Mouse (Mus musculus) E14TG2a.4 (cell line): ENCODE results near the gene Rsph3a.
"Not testable (repeated sequence)": the region's sequence is repeated elsewhere in the genome, so short reads cannot be mapped to it uniquely, and the experiment has no call there.

Experiments
- H3K27me3 ChIP-seq: 2 replicates; pipeline ENCODE4 v1.6.1; 2014; ENCODE audit warnings: low read length, control low read depth; ENCODE audit not compliant: insufficient read depth
- H3K36me3 ChIP-seq: 2 replicates; pipeline ENCODE4 v1.6.1; 2014; ENCODE audit warnings: low read length, control low read depth; ENCODE audit not compliant: insufficient read depth
- H3K4me1 ChIP-seq: replicated peaks from 2 replicates; pipeline ENCODE4 v1.6.1; 2014; ENCODE audit warnings: low read depth, low read length, control low read depth
- H3K4me3 ChIP-seq: replicated peaks from 2 replicates; pipeline ENCODE4 v1.5.1; 2014; ENCODE audit warnings: mild to moderate bottlenecking, low read length
- H3K9me3 ChIP-seq: 2 replicates; pipeline ENCODE4 v1.6.1; 2014; ENCODE audit warnings: low read length, control low read depth
- CTCF ChIP-seq: conservative IDR thresholded peaks from 2 replicates; pipeline ENCODE4 v1.5.1; 2014; ENCODE audit warnings: low read length
- NANOG ChIP-seq: IDR thresholded peaks from 2 replicates; pipeline ENCODE4 v1.6.1; 2014; ENCODE audit warnings: borderline replicate concordance, low read length, mixed read lengths
- POU5F1 ChIP-seq: IDR thresholded peaks from 2 replicates; pipeline ENCODE4 v1.6.1; 2014; ENCODE audit warnings: low read length, borderline replicate concordance

Gene Rsph3a

GRCm38 (mm10) chr17:7945117-7946052 lies at the start of gene Rsph3a:
Gene Rsph3a (plus strand): TSS chr17:7945614.
- H3K4me1 ChIP-seq, H3K36me3 ChIP-seq, H3K9me3 ChIP-seq, H3K27me3 ChIP-seq: not testable (repeated sequence)
- H3K4me3 ChIP-seq, result peak within 1 kb of the TSS; percentile 79

GRCm38 (mm10) chr17:7896047-7896635 lies 49.3 kb upstream of the Rsph3a start:
- peaks cover 18% of the 10 kb centered on the region; the same call in 1 of the 2 replicates for H3K27me3 ChIP-seq
- H3K9me3 ChIP-seq, result no peaks in the 10 kb centered on the region
- H3K36me3 ChIP-seq, result no peaks in the 10 kb centered on the region
- no peaks in the 10 kb centered on the region for H3K4me1 ChIP-seq
- no peak overlapping the region for H3K4me3 ChIP-seq
- no peak for TF ChIP-seq NANOG
- no peak for TF ChIP-seq POU5F1

- Histone ChIP-seq H3K4me3 (no peak overlapping the region), H3K27me3 (peaks cover 18% of the 10 kb centered on the region; the same call in 1 of the 2 replicates), H3K4me1 (no peaks in the 10 kb centered on the region), H3K36me3 (no peaks in the 10 kb centered on the region), H3K9me3 (no peaks in the 10 kb centered on the region)
- TF ChIP-seq NANOG (no peak), CTCF (no peak), POU5F1 (no peak)
These were observed 48.3 kb upstream of the Rsph3a start for GRCm38 (mm10) chr17:7897120-7897519.

- TF ChIP-seq CTCF (no peak), POU5F1 (no peak), NANOG (no peak)
These were observed 47.7 kb upstream of the Rsph3a start for GRCm38 (mm10) chr17:7897756-7898155.

GRCm38 (mm10) chr17:7899233-7899632 lies 46.2 kb upstream of the Rsph3a start:
- TF ChIP-seq NANOG (no peak), CTCF (no peak), POU5F1 (no peak)
- Histone ChIP-seq H3K27me3 (peaks cover 14% of the 10 kb centered on the region; the same call in 1 of the 2 replicates), H3K4me3 (no peak overlapping the region), H3K36me3 (no peaks in the 10 kb centered on the region), H3K4me1 (no peaks in the 10 kb centered on the region), H3K9me3 (no peaks in the 10 kb centered on the region)

More at GRCm38 (mm10) chr17:7897756-7898155, 47.7 kb upstream of the Rsph3a start:
- no peak overlapping the region for H3K4me3 ChIP-seq
- no peaks in the 10 kb centered on the region for H3K4me1 ChIP-seq
- no peaks in the 10 kb centered on the region for H3K36me3 ChIP-seq
- H3K27me3 ChIP-seq, result peaks cover 18% of the 10 kb centered on the region; the same call in 1 of the 2 replicates
- H3K9me3 ChIP-seq, result no peaks in the 10 kb centered on the region

GRCm38 (mm10) chr17:7899961-7900360 lies 45.5 kb upstream of the Rsph3a start:
- peaks cover 3% of the 10 kb centered on the region; the same call in 1 of the 2 replicates for H3K4me1 ChIP-seq
- TF ChIP-seq CTCF, result no peak
- TF ChIP-seq POU5F1, result no peak
- H3K4me3 ChIP-seq, result no peak overlapping the region
- H3K27me3 ChIP-seq, result peaks cover 14% of the 10 kb centered on the region; the same call in 1 of the 2 replicates
- no peaks in the 10 kb centered on the region for H3K9me3 ChIP-seq
- no peaks in the 10 kb centered on the region for H3K36me3 ChIP-seq

- no peak overlapping the region for H3K4me3 ChIP-seq
- H3K36me3 ChIP-seq, result no peaks in the 10 kb centered on the region
- peaks cover 14% of the 10 kb centered on the region for H3K4me1 ChIP-seq
These were observed 43.9 kb upstream of the Rsph3a start for GRCm38 (mm10) chr17:7901536-7901935.

GRCm38 (mm10) chr17:7902362-7902761 lies 43.1 kb upstream of the Rsph3a start:
- H3K9me3 ChIP-seq, result no peaks in the 10 kb centered on the region
- 0 out of 2 replicates have a peak, but pooled peaks cover 2% of the 10 kb centered on the region for H3K27me3 ChIP-seq
- H3K4me3 ChIP-seq, result no peak overlapping the region

More at GRCm38 (mm10) chr17:7901536-7901935, 43.9 kb upstream of the Rsph3a start:
- TF ChIP-seq CTCF (no peak), NANOG (no peak), POU5F1 (no peak)
- no peaks in the 10 kb centered on the region for H3K9me3 ChIP-seq
- peaks cover 8% of the 10 kb centered on the region; the same call in 1 of the 2 replicates for H3K27me3 ChIP-seq

More at GRCm38 (mm10) chr17:7902362-7902761, 43.1 kb upstream of the Rsph3a start:
- Histone ChIP-seq H3K36me3 (no peaks in the 10 kb centered on the region), H3K4me1 (peaks cover 14% of the 10 kb centered on the region)
- TF ChIP-seq CTCF (no peak), POU5F1 (no peak), NANOG (no peak)
